Mouse (Mus musculus) A20 (cell line): ENCODE results near the gene Cybrd1.

Source experiments
- DNase-seq: peaks from one replicate; pipeline ENCODE4 v3.0.0-alpha.2; 2011; ENCODE audit warnings: low read depth, low spot score

Gene Cybrd1

GRCm38 (mm10) chr2:71117797-71118708, at the start of gene Cybrd1:
Cybrd1 (plus strand) TSS chr2:71117923.
- no peak for DNase-seq

- no peak for DNase-seq
Measured at GRCm38 (mm10) chr2:71071601-71072000, 46.1 kb upstream of the Cybrd1 start.

GRCm38 (mm10) chr2:71073330-71073729, 44.4 kb upstream of the Cybrd1 start:
- DNase-seq = no peak

- DNase-seq = no peak
Measured at GRCm38 (mm10) chr2:71073828-71074227, 43.9 kb upstream of the Cybrd1 start.

- no peak for DNase-seq
Measured at GRCm38 (mm10) chr2:71082416-71082815, 35.3 kb upstream of the Cybrd1 start.

- no peak for DNase-seq
Measured at GRCm38 (mm10) chr2:71083454-71084193, 34.1 kb upstream of the Cybrd1 start.

GRCm38 (mm10) chr2:71089766-71090165, 28.0 kb upstream of the Cybrd1 start:
- no peak for DNase-seq

- DNase-seq = no peak
Measured at GRCm38 (mm10) chr2:71090660-71091445, 26.9 kb upstream of the Cybrd1 start.

GRCm38 (mm10) chr2:71096170-71096569, 21.6 kb upstream of the Cybrd1 start:
- DNase-seq = peak; percentile 79

GRCm38 (mm10) chr2:71102621-71103291, 15.0 kb upstream of the Cybrd1 start:
- no peak for DNase-seq

GRCm38 (mm10) chr2:71103292-71103680, 14.4 kb upstream of the Cybrd1 start:
- DNase-seq = peak; percentile 90

GRCm38 (mm10) chr2:71104696-71105095, 13.0 kb upstream of the Cybrd1 start:
- peak; percentile 87 for DNase-seq

- DNase-seq = no peak
Measured at GRCm38 (mm10) chr2:71105469-71106215, 12.1 kb upstream of the Cybrd1 start.

- DNase-seq = no peak
Measured at GRCm38 (mm10) chr2:71107225-71107624, 10.5 kb upstream of the Cybrd1 start.

- DNase-seq = no peak
Measured at GRCm38 (mm10) chr2:71108541-71108940, 9.2 kb upstream of the Cybrd1 start.

- DNase-seq = no peak
Measured at GRCm38 (mm10) chr2:71113489-71114171, 4.1 kb upstream of the Cybrd1 start.

- DNase-seq = peak; percentile 43
Measured at GRCm38 (mm10) chr2:71116151-71116550, 1.6 kb upstream of the Cybrd1 start.

GRCm38 (mm10) chr2:71120844-71121243, 3.1 kb downstream of the Cybrd1 start:
- DNase-seq = no peak

- DNase-seq = no peak
Measured at GRCm38 (mm10) chr2:71121406-71121805, 3.7 kb downstream of the Cybrd1 start.
